Mouse (Mus musculus): ENCODE data around the gene Slc45a3. TPM values are rescaled to one million over a fixed set of nuclear protein-coding genes. Genes with fewer than 3 reads are reported as not detected.

Slc45a3 gene
- total and polyA plus RNA-seq, 3 experiments, result 15.6 to 40.7 TPM; not detected in 1

- TF ChIP-seq ELF1 (IDR thresholded peaks at IDR 0.05; ENCODE audit: low read depth, low read length) (no peak), ZKSCAN1 (IDR thresholded peaks at IDR 0.05; ENCODE audit: low read depth, low read length) (no peak)
Measured at GRCm38 (mm10) chr1:131973991-131974390, 11.2 kb downstream of the Slc45a3 start (continued).

- Histone ChIP-seq H3K4me3 (ENCODE audit: control insufficient read depth in 1 of 2, insufficient read depth in 1 of 2, low read depth in 2 of 2, low read length in 2 of 2) (no peak overlapping the region), H3K27ac (ENCODE audit: control insufficient read depth, low read depth, low read length) (no peak overlapping the region), H3K4me1 (ENCODE audit: control insufficient read depth in 1 of 2, insufficient read depth in 2 of 2, low read length in 2 of 2) (peaks cover 2 to 10% of the 10 kb centered on the region in 2 experiments; a peak in 2 of 4 replicates), H3K9ac (ENCODE audit: control insufficient read depth, low read depth, low read length, poor library complexity, severe bottlenecking) (no peak overlapping the region), H3K36me3 (ENCODE audit: control insufficient read depth in 1 of 2, insufficient read depth in 2 of 2, low read length in 2 of 2) (peaks cover 0 to 13% of the 10 kb centered on the region in 2 experiments; a peak in 3 of 4 replicates), H3K9me3 (replicated peaks; ENCODE audit: insufficient read depth, low read length) (no peaks in the 10 kb centered on the region), H3K79me2 (ENCODE audit: control insufficient read depth, insufficient read depth, low read length, poor library complexity) (peaks cover 31% of the 10 kb centered on the region), H3K27me3 (ENCODE audit: control insufficient read depth in 1 of 2, insufficient read depth in 2 of 2, low read length in 2 of 2) (no peaks in the 10 kb centered on the region)
- no peak for DNase-seq (ENCODE audit: low read depth, low spot score)
- no peak for TF ChIP-seq POLR2AphosphoS2 (IDR thresholded peaks at IDR 0.05; ENCODE audit: low read length)
- TF ChIP-seq ZKSCAN1 (IDR thresholded peaks at IDR 0.05; ENCODE audit: low read depth, low read length), result no peak
- no peak for TF ChIP-seq CHD2 (IDR thresholded peaks at IDR 0.05; ENCODE audit: low read length)
- TF ChIP-seq NELFE (IDR thresholded peaks at IDR 0.05; ENCODE audit: low read depth, low read length), result no peak
- no peak for TF ChIP-seq BHLHE40 (IDR thresholded peaks at IDR 0.05; ENCODE audit: borderline replicate concordance, low read depth, low read length)
- no peak for TF ChIP-seq CHD1 (IDR thresholded peaks at IDR 0.05; ENCODE audit: low read depth, low read length)
Measured at GRCm38 (mm10) chr1:131976886-131977285, 14.1 kb downstream of the Slc45a3 start.

- peaks cover 0 to 24% of the 10 kb centered on the region in 2 experiments; a peak in 2 of 4 replicates for H3K36me3 ChIP-seq (ENCODE audit: control insufficient read depth in 1 of 2, insufficient read depth in 2 of 2, low read length in 2 of 2)
- no peak overlapping the region for H3K27ac ChIP-seq (ENCODE audit: control insufficient read depth, low read depth, low read length)
- TF ChIP-seq JUND (IDR thresholded peaks at IDR 0.05; ENCODE audit: low read depth, low read length) (no peak), ZC3H11A (IDR thresholded peaks at IDR 0.05; ENCODE audit: low read depth, low read length) (no peak), TCF12 (IDR thresholded peaks at IDR 0.05; ENCODE audit: low read depth, low read length) (no peak), NRF1 (IDR thresholded peaks at IDR 0.05; ENCODE audit: insufficient read depth, low read depth, low read length, poor library complexity, severe bottlenecking) (no peak), POLR2AphosphoS2 (IDR thresholded peaks at IDR 0.05; ENCODE audit: low read length) (no peak), POLR2A (IDR thresholded peaks at IDR 0.05; ENCODE audit: control insufficient read depth in 1 of 2, insufficient read depth in 1 of 2, low read depth in 1 of 2, low read length in 2 of 2, poor library complexity in 1 of 2) (0 out of 4 replicates have a peak, but pooled peaks of 1 of the 2 experiments have one; percentile 35), ZNF384 (IDR thresholded peaks at IDR 0.05; ENCODE audit: low read depth, low read length) (no peak)
- H3K27me3 ChIP-seq (ENCODE audit: control insufficient read depth in 1 of 2, insufficient read depth in 2 of 2, low read length in 2 of 2), result no peaks in the 10 kb centered on the region
- H3K9ac ChIP-seq (ENCODE audit: control insufficient read depth, low read depth, low read length, poor library complexity, severe bottlenecking), result no peak overlapping the region
- H3K9me3 ChIP-seq (replicated peaks; ENCODE audit: insufficient read depth, low read length), result no peaks in the 10 kb centered on the region
- H3K4me1 ChIP-seq (ENCODE audit: control insufficient read depth in 1 of 2, insufficient read depth in 2 of 2, low read length in 2 of 2), result no peaks in the 10 kb centered on the region
- no peak overlapping the region for H3K4me3 ChIP-seq (ENCODE audit: control insufficient read depth in 1 of 2, insufficient read depth in 1 of 2, low read depth in 2 of 2, low read length in 2 of 2)
- H3K79me2 ChIP-seq (ENCODE audit: control insufficient read depth, insufficient read depth, low read length, poor library complexity), result no peaks in the 10 kb centered on the region; the same call in 1 of the 2 replicates
- no peak for DNase-seq (ENCODE audit: low read depth, low spot score)
Measured at GRCm38 (mm10) chr1:131980471-131980870, 17.7 kb downstream of the Slc45a3 start.
